Mouse (Mus musculus) left cerebral cortex, adult 8-10 months (tissue): ENCODE measurements around the gene Gm20388. TPM values are rescaled to one million over a fixed set of nuclear protein-coding genes. Genes with fewer than 3 reads are reported as not detected.

Experiments
- DNase-seq, 2 experiments: peaks; one replicate each; pipeline ENCODE4 v3.0.0; 2022; ENCODE audit warnings: low spot score in 2 of 2
- total RNA-seq, 4 experiments: library from RNA; stranded (reverse); gene quantifications; 2 replicates each; pipeline ENCODE4 v1.2.4; 2022

Gene Gm20388
- total RNA-seq, 4 experiments from 2014 or later: 10.4 to 20.8 (median 16.4) TPM

GRCm38 (mm10) chr8:119960531-119961104, 50.0 kb downstream of the Gm20388 start:
- peak in 1 of 2 experiments; percentile 77 for DNase-seq

- no peak for DNase-seq
These were observed 54.2 kb downstream of the Gm20388 start for GRCm38 (mm10) chr8:119964859-119965258.

- DNase-seq: no peak
These were observed 56.8 kb downstream of the Gm20388 start for GRCm38 (mm10) chr8:119967435-119967834.

GRCm38 (mm10) chr8:119970169-119970568, 59.5 kb downstream of the Gm20388 start:
- peak in 1 of 2 experiments; percentile 65 for DNase-seq

DNA sequence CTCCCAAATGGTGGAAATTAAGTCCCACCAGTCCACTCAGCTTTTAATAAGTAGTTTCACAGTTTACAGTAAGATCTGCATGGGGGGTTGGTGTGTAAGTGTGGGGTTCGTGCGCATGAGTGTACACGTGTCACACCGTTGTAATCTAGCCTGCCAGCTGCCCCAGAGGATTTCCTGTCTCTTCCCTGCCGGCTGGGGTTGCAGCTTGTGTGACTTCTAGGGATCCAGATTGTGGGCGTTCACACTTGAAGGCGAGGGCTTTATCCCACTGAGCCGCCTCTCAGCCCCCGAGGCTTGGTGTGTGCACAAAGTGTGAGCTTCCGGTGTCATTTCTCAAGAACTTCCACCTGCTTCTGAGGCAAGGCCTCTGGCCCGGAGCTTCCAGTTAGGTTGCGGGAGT, 61.9 kb downstream of the Gm20388 start:
- DNase-seq: no peak

DNA sequence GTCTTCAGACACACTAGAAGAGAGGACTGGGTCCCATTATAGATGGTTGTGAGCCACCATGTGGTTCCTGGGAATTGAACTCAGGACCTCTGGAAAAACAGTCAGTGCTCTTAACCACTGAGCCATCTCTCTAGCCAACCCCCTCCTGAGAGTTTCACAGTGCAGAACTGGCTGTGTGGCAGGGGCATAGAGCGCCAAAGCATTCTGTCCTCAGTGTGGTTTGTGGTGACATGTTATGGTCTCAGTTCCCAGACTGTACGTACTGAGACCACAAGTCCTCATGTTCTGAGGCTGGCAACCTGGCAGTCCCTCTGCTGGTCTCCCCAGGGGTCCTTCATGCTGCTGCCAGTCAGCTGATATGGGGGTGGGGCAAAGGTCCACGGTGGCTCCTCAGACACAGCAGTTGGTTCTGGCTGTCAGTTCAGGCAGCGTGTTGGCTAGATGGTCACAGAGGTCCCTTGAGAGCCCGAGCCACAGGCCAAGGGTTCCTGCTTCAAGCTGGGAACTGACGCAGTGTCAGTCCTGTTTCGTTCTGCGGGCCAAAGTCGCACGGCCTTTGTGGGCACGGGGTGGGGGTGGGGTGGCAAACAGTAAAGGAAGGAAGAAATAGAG, 68.2 kb downstream of the Gm20388 start:
- no peak for DNase-seq

- DNase-seq: no peak
These were observed 70.6 kb downstream of the Gm20388 start for GRCm38 (mm10) chr8:119981253-119981652.

GRCm38 (mm10) chr8:119984085-119984484, 73.4 kb downstream of the Gm20388 start:
- no peak for DNase-seq

GRCm38 (mm10) chr8:119986174-119986573, 75.5 kb downstream of the Gm20388 start:
- DNase-seq: no peak

- DNase-seq: no peak
These were observed 77.4 kb downstream of the Gm20388 start for GRCm38 (mm10) chr8:119988087-119988486.

DNA sequence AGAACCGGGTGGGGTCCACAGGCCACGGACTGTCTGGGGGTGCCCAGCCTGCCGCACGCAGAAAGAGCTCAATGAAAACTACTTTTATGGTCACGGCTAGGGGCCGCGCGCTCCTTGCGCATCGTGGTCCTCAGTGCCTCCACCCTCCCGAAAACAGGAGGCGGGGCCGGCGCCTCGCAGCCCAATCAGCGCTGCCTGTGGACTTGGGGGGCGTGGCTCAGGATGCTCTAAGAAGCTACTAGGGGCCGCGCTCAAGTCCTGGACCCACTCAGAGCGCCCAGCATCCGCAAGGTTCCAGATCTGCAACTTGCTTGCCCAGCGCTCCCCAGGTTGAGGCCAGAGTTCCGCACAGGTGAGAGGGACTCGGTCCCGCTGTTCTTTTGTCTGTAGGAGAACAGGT, 81.6 kb downstream of the Gm20388 start, which contains the start of gene Crispld2:
TSS of gene Crispld2 (plus strand) at position 190 of the 400 bp plus-strand sequence.
- peak; percentile 18 to 30 for DNase-seq

DNA sequence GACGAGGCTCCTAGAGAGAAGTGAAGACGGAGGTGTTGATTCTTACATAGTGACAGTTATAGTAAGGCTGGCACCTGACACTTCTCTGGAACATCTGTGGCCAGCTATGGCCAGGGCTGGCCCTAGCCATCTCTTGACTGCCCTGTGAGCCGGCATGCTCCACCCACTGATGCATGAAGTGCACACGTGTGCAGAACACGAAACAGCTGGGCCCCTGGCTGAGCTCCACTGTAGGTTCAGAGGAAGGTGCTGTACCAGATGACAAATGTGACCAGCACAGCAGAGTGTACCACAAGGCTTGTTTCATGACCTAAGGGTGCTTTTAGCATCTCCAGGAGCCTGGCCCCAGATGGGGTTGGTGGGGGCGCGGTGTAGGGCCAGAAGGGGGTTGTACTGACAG, 83.5 kb downstream of the Gm20388 start:
- no peak for DNase-seq

DNA sequence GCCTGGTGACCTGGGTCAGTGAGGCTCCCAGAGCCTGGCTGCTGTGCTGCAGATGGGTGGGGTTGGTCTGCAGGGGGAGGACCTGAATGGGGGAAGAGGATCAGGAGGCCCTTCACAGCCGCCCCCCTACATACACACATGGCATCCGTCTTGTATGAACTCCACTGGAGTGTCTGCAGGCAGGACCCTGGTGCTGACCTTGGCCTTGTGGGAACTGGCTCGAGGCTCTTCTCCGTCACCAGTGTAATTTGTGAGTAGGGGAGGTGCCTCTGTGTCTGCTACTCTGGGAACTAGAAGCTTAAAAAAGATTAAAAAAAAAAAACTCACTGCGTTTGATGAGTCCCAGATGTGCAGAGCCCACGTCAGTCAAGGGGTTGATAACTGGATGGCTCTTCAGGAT, 83.9 kb downstream of the Gm20388 start:
- DNase-seq: no peak

DNA sequence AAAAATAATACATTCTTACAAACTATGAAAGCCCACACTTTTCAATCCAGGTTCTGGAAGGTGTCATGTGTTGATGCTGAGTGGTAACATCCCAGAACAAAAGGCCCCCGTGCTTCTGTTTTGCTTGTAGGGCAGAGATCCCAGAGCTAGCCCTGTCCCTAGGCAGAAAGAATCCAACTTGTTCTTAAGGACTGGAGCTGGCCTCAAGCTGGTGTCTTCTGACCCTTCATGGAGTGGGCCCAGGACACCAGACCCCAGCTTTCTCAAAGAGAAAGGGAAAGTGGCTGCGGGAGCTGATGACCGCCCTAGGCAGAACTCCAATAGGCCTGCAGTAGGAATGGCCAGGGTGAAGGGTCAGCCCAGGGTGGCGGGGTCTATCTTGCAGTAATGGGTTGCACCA, 86.6 kb downstream of the Gm20388 start:
- no peak for DNase-seq

GRCm38 (mm10) chr8:120000461-120000860, 89.8 kb downstream of the Gm20388 start:
- no peak for DNase-seq

DNA sequence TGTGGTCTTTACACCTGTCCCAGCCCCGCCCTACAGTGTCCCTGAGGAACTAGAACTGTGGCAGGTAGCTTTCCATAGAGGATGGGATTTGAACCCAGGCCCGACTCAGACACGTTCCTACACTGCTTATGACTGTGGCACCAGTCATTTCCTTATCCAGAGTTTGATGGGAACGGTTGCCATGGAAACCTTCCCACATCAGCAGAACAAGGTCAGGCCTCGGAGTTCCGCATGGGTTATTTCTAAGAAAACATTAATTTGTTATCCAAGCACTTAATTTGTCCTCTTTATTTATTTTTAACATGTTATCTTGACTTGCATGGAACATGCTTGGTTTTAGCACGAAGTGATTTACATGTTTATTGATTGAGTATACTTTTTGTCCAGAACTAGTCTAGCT, 91.1 kb downstream of the Gm20388 start:
- no peak for DNase-seq

GRCm38 (mm10) chr8:120002348-120002747, 91.7 kb downstream of the Gm20388 start:
- no peak for DNase-seq

DNA sequence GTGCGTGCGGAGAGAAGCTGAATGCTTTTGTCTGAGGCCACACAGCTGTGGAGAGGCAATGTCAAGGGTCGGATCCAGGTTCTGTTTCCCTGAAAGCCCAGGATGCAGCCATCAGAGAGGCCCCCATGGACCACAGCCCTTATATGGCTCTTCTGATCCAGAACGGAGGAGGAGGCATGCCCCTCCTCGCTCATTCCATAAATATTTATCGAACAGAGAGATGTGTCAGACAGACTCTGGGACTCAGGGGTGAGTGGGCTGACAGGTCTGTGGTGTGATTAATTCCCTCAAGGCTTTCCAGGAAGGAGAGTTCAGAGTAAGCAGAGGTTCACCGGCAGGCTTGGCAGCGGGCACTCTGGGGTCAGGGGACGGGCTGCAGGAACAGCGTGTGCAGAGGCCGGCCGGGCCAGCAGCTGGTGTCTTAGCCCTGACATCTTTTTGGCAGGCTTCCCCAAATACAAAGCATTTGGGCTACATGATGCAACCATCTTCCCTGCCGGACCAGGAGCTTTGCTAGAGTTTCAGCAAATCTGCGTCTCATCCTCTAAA, 93.6 kb downstream of the Gm20388 start:
- DNase-seq: no peak

- DNase-seq: no peak
These were observed 94.2 kb downstream of the Gm20388 start for GRCm38 (mm10) chr8:120004705-120005381.

DNA sequence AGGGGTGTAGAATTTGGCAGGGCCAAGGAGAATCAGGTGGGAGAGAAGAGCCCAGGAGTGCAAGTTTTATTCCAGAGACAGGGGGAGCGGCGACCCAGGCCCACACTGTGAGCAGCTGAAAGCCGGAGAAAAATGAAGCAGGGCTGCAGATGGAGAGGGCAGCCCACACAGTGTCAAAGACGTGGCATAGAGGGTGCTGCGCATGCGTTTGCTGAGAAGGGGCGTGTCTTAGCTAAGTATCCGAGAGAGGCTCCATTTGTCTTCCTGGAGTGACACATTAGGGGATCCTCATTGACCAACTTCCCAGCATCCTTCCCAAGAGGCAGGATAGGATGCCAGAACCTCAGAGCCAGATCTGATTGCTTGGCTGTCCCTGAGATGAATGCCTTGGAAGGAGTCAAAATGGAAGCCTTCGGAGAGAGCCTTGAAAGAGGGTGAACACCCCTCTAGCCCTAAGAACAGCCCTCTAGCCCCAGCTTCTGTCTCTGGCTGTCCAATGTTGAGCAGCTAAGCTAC, 96.1 kb downstream of the Gm20388 start:
- no peak for DNase-seq

DNA sequence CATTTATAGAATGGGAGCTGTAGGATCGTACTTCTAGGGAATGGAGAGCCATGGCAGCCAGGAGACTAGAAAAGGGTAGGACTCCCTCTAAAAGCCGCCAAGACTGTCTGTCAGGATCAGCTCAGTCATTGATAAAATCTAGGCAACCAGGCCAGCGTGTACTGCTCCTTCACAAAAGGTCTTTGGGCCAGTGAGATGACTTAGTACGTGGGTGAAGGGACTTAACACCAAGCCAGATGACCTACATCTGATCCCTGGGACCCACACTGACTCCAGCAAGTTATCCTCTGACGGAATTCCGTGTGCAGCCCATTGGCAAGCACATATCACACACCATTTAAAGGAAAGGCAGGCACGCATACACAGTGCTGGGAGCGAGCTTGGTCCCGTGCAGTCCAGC, 96.5 kb downstream of the Gm20388 start:
- DNase-seq: no peak

DNA sequence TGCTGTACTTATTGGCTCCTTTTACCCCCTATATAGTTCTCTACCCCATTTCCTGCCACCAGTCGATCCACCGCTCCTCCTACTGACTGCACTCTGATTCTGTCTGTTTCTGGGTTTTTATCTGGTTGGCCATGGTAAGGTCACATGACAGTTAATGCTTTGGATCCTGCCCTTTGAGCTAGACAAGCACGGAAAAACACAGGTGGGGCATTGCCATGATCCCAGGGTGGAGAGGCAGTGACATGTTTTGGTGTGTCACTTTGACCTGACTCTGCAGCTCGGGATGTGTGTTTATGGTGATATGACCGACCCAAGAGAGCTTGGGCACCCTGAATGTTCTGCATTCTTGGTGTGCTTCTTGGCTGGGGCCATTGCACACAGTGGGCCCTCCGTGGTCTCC, 98.6 kb downstream of the Gm20388 start:
- DNase-seq: no peak
